Mouse (Mus musculus) right cerebral cortex, postnatal 25 days (tissue): ENCODE data around the gene Krt8.
A peak's percentile ranks its signal among the peaks of the same experiment; 100 is the strongest.
"Not testable (repeated sequence)": the region's sequence is repeated elsewhere in the genome, so short reads cannot be mapped to it uniquely, and the experiment has no call there.

Experiments used
- DNase-seq: peaks from one replicate; pipeline ENCODE4 v3.0.0; 2022

Krt8 gene

DNA sequence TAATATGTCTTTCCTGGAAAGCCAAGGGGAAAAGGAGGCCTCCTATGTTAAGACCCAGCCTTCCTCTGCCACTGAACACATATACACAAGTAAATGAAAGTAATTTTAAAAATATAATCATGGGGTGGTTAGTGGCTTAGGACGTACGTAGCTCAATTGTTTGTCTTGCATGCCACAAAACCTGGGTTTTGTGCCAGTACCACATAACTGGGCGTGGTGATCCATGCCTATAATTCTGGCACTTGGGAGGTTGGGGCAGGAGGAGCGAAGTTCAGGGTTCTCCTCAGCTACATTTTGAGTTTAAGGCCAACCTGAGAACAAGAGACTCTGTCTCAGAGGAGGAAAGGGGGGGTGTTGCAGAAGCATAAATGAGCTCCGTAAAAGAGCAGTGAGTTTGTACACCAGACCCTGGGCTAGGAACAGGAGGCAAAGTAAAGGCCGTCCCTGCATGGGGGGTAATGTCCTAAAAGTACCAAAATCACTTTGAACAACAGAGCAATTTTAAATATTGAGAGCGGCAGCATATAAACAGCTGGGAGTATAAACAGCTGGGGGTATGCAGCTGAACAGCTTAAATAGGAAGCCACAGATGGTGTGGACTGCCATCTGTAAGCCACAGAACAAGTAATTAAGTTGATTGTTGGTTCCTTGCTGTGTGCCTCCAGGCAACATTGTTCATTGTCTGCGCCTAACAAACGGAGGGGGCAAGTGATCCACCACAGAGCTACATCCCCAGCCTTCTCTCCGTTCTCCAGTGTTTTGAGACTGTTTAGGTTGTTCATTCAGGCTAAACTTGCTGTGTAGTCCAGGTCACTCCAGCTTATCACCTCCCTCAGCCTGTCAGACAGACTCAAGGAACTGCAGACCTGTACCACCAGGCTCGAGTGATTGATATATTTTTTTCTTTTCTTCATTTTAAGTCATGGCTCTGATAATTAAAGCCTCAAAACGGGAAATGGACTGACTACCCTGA lies 3.1 kb upstream of the Krt8 start:
- DNase-seq = no peak

DNA sequence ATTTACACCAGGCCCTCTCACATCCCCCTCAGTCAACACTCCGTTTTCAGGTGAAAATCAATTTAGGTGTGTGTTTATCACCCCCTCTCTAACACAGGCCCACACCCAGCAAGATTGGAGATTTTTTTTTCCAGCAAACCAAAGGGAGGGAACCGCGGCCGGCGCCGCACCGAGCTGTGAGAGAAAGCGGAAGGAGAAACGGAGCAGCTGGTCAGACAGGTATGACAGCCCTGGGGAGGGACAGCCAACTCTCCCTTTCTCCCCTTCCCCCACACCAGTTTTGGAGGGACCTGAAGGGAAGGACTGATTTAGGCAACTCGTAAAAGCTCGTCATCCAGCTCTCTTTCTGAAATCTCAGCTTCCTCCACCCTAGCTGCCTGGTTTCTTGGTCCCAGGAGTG lies 2.0 kb upstream of the Krt8 start:
- DNase-seq = no peak

GRCm38 (mm10) chr15:102005290-102005689 lies 1.0 kb upstream of the Krt8 start:
- no peak for DNase-seq

DNA sequence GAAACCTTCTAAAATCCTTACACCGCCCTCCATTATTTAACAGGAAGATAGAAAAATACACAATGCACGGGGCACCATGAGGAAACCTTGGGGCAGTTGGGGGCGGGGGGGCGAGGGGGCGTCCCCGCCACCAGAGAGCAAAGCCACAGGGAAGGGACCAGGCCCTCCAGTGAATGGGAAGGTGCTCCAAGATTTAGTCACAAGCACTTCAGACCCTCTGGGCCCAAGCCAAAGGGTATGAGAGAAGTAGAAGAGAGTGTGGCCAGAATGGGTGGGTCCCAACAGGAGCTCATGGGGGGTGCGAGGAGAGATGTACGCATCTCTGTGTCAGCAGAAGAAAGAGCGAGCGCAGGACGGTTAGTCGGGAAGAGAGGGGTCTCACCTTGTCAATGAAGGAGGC lies 766 bp downstream of the Krt8 start:
- no peak for DNase-seq

- no peak for DNase-seq
Observed at GRCm38 (mm10) chr15:102002646-102003488, 1.4 kb downstream of the Krt8 start.

GRCm38 (mm10) chr15:101999676-102000335 lies 4.5 kb downstream of the Krt8 start:
- no peak for DNase-seq

GRCm38 (mm10) chr15:101999156-101999555 lies 5.1 kb downstream of the Krt8 start:
- no peak for DNase-seq

GRCm38 (mm10) chr15:101996450-101997078 lies 7.7 kb downstream of the Krt8 start:
- not testable (repeated sequence) for DNase-seq

GRCm38 (mm10) chr15:101995484-101996236 lies 8.6 kb downstream of the Krt8 start:
- no peak for DNase-seq

DNA sequence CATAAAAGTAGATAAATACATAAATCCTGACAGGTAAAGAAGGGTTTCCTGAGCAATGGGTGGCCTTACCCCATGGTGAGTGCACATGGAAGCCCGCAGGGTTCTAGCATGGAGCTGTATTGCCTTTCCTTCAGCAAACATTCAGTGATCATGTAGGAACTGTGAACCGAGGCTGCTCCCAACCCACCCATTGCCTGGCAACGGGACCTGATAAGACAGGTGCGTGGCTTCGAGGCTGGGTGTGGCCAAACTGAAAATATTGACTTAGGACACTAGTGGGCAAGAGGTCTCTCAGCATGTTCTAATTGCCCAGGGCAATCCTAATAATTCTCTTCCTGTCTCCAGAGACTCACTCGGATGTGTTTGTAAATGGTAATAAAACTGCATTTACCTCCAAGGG lies 9.9 kb downstream of the Krt8 start:
- DNase-seq = no peak

GRCm38 (mm10) chr15:101990946-101991345 lies 13.3 kb downstream of the Krt8 start:
- no peak for DNase-seq

GRCm38 (mm10) chr15:101988714-101989113 lies 15.6 kb downstream of the Krt8 start:
- DNase-seq = no peak

- peak; percentile 76 for DNase-seq
Observed at GRCm38 (mm10) chr15:101988119-101988518, 16.2 kb downstream of the Krt8 start.

- no peak for DNase-seq
Observed at GRCm38 (mm10) chr15:101984746-101985145, 19.5 kb downstream of the Krt8 start.

DNA sequence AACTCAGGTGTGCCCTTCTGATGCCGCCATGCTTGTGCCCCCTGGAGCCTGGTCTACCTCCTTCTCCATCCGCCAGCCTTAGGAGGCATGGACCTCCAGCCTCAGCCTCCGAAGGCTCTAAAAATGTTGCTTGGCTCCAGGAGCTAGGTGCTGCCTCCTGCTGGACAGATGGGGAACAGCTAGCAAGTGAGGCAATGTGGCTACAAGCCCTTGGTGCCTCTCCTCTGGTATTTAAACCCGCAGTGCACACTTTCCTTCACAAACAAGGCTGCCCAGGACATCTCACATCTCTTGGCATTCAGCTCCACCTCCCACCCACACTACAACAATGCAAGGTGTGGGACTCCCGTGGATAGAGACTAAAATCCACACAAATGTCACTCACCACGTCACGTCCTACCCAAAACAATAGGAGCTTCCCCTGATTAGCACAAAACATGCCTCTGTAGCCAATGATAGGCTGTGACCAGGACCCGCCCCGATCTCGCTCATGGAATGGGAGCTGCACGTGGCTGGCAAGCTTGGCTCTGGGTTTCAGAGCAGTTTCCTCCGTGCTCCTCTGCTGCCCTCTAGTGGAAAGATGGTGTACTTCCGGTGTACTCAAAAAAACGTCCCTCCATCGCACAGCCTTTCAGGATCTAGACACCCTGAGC lies 20.2 kb downstream of the Krt8 start:
- DNase-seq = peak; percentile 88

- no peak for DNase-seq
Observed at GRCm38 (mm10) chr15:101983315-101983948, 20.9 kb downstream of the Krt8 start.

DNA sequence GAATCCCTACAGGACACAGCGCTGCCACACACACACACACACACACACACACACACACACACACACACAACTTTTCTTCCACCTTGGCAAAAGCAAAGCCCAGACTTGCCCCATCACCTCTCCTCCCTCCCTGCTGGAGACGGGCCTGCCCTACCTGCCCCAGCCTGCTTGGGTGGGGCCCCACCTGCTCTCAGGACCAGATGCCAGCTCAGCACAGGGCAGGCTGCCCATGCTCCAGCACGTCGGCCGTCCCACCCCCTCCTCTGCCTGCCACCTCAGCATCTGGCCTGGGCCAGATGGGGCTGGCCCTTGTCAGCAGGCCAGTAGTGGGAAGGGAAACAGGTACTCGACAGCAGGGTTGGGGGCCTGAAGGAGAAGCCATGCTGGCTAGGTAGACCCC lies 23.4 kb downstream of the Krt8 start:
- DNase-seq = no peak

DNA sequence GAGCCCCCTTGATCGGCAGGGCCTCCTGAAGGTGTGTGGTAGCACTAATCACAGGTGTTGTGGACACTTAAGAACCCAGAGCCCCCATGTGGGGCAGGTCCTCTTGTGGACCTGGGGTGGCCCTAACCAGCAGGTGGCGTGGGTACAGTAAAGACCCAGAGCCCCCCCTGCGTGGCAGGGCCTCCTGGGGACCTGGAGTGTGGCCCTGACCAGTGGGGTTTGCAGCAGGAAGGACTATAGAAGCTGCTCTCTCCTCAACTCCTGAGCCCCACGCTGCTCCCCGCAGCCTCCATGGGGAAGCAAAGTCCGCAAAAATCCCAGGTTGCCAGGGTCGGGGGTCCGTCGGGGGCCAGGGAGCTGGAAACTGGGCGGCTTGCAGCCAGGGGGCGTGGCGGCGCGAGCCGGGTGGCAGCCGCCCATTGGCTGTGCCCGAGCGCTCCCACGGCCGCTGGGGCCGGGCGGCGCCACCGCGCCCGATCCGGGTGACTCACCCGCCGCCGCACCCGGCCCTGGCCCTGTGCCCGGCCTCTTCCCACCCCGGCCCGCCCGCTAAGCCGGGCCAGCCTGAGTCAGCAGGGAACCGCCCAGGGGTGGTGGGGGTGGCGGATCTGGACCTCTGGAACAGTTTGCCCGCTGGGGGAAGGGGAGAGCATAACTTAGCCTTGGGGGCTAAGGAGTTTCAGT lies 27.1 kb downstream of the Krt8 start:
- peak; percentile 83 for DNase-seq

- no peak for DNase-seq
Observed at GRCm38 (mm10) chr15:101976641-101977040, 27.6 kb downstream of the Krt8 start.

GRCm38 (mm10) chr15:101976023-101976422 lies 28.3 kb downstream of the Krt8 start:
- no peak for DNase-seq
